Mouse (Mus musculus): ENCODE results near the gene Irs1.

Gene Irs1

DNA sequence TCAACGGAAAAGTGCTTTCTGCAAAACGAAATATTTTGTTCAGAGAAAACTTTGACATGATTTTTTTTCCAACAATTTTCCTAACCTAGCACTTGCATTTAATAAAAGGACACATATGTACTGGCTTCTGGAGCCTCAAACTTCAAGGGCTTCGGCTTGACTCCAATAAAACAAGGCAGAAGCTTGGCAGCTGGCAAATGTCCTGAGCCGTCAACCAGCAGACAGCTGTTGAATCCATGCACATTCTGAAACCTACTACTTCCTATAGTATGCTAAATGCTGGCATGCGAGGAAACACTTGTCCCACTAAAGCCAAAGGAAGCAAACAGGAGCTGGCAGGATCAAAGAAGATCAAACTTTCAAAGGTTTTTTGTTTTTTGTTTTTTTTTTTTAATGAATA is 33.8 kb downstream of the Irs1 start:
- DNase-seq (ENCODE audit: low spot score) = peak; percentile 30

DNA sequence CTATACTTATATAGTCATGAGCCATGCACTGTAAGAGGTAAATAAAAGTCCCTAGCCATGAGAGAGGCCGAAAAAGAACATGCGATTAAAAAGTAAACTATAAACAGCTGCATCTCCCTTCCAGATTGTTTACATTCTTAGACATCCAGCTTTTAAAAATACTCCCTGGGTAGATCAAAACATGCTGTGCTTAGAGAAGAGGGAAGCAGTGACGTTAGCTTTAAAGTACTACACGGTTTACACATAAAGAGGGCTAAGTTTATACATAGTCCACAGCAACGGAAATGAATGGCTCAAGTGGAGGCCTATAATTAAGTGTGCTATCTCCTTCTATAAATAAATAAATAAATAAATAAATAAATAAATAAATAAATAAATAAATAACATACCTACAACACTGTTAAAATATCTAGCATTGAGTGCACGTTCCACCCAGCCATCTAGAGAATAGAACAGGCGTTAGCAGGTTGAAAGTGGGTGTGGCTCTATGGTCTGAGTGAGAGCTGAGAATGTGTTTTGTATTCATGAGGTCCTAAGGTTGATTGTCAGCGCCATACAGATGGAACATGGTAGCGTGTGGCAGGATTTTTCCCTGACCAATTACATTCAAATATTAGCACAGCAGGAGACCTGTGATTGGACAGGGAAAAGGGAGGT is 37.3 kb downstream of the Irs1 start:
- no peak for DNase-seq (ENCODE audit: low spot score)

DNA sequence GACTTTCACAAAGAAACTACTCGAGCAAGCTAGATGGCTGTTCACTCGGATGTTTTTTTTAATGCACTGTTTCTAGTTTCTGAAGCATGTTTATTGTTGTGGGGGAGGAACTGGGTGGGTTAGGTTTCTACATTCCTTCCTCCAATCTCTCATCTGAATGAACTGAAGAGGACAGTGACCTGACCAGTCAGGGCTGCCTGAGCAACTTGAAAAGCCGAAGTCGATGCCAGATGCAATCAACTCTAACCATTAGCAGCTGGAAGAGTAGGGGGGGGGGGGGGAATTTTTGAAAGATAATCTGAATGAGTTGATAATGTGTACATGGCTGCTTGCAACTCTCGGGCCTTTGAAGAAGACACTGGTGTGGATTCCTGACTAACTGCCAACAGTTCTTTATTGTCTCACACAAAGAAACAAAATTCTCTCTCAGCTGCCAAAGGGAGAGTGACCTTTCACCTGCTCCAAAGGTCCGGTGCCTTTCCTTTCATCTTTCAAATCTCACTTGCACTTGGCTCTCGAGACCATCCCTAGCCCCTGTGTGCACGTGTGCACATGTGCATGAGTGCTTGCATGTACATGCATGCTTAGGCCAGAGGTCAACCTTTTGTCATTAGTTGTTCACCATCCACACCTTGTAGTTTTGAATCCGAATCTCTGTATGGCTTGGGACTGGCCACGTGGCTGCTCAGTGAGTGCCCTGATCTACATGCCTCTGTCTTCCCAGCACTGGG is 43.8 kb downstream of the Irs1 start:
- DNase-seq (ENCODE audit: low spot score) = no peak

DNA sequence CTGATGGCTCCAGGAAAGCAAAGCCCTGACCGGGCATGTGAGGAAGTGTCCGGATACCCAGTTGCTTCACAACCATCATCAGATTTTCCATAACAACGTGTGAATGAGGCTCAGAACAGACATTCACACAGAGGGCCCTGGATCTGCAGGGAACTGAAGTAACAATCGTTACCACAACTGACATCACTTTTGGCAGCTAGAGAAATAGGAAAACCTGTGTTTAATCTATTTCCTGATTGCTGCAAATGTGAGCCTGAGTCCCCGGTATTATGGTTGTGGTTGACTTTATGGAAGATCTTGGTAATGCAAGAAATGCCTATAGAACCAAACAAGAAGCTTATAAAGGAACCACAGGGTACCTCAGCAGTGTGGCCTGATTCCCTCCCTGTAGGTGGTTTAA is 46.2 kb downstream of the Irs1 start:
- DNase-seq (ENCODE audit: low spot score) = no peak

DNA sequence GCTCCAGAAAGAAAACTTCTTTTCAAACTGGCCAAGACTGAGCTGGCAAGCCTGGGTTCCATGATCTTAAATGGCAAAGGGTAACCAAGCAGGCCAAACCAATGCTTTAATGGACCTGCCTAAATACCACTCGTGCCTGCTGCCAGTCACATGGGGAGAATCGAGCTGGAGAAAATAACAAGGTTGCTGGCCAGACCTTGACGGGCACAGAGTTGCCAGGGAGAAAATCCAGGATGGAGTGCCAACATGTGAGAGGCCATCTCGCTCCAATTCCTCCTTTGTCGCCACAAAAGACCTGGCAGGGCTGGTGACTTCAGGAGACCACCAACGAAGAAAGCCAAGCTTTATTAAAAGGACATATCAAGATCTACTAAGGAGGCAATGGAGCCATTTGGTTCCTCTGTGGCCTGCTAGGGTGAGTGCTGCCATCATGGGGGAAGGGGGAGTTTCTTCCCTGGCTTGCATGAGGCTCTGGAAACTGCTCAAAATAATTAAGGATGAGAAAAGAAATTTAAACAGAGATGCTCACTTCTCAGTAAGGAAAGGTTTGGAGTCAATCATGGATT is 47.9 kb downstream of the Irs1 start:
- DNase-seq (ENCODE audit: low spot score) = no peak

DNA sequence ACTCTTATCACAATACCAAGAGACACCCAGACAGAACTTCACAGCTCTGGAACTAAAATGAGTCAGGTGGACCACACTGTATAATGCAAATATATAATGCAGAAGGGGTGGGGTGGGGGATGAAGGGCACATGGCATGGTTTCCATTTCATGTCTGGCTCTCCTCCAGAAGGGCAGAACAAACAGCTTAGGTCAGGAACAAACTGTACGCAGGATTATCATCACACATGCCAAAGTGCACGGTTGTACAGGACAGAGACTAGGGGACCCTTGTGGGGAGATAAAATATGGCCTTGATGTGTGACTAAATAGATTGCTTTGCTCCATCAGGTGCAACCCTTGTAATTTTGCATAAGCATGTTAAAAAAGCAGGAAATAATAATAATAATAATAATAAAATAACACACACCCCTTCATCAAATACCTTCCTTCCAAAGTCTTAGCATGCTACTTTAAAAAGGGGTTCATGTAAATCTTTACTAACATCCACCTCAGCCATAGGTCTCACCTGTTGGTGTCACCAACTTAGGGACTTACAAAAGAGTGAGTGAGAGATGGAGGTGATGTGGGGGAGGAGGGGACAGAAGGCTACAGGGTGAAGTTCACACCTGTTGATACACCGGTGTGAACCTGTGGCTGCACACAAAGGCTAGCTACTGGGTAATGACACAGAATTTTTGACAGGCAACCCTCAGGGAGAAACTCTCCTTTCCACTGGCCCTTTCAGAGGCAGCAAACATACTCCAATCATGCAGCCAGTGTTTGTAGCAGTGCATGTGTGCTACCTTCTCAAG is 51.6 kb downstream of the Irs1 start:
- no peak for DNase-seq (ENCODE audit: low spot score)

DNA sequence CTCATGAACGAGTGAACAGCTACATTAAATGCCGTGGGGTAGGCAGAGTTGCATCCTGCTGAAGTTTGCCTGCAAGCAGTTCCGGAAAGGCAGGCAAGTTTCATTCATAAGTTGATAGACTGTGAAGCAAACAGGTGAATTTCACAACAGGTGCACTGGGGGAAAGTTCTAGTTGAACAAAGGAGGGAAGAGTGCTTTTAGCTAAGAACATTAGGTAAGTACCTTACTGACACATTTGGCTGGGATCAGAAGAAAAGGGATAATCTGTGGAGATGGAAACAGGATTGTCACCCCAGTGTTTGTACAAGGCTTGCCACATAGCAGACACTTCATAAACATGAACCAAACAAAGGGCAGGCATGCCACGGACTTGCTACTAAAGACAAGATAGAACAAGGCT is 53.0 kb downstream of the Irs1 start:
- DNase-seq (ENCODE audit: low spot score) = no peak

DNA sequence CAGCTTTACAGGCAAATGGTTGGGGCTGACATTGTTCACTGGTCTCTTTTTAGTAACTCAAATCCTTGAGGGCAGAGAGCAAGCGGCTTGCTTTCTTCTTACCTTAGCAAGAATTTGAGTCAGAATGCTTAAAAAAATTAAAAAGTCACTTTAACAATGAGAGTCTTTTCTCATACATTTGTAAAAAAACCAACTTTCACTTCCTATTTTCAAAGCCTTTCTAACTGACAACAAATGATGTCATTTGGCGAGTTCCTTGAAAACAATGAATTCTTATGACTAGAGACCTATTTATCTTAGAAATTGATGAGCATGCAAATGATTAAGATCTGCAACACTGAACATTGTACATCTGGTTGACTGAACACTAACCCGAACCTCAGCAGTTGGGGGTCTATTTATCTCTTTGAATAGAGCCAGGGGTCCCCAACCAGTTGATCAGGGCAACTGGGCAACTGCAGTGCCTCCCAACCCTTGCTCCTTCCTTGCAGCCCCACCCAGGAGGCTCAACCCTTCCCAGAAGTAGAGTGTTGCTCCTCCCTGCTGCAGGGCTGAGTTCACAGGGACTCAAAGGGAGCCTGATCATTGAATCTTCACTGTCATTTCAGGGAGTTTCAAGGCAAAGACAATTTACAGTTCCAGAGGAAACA is 55.6 kb downstream of the Irs1 start:
- DNase-seq (ENCODE audit: low spot score) = no peak

DNA sequence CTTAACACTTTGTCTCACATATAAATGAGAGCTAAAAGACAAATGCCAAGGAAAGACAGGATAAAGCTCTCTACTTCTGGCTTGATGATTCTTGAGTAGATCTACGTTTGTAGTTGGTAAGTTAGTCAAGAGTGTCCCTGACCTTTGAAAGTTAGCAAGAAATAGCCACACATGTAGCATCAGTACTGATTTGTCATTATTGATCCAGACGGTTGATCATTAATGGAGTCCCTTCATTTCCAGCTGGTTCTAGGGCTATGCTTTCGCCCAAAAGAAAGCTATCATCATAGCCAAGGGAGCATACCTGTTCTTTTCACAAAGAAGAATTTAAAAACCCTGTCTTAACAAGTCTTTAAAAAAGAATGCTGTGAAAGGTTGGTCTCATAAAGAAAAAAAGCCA is 56.6 kb downstream of the Irs1 start:
- no peak for DNase-seq (ENCODE audit: low spot score)

DNA sequence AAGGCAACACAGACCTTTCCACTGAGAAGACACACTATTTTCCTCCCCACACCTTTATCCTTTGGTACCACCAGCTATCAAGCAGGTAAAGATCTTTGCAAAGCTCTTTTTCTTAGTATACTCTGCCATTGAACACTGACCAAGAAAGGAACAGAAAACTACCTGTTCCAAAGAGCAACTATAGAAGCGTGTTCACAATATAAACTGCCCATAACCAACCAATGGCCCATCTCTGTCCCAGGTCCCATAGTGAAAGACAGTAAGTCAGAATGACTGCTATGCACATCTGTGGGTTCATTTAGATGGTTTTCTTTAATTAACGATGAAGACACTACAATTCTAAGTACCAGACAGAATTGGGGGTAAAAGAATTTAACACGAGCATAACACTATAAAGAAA is 58.4 kb downstream of the Irs1 start, which contains the start of gene Gm9747:
Gene Gm9747, plus strand, starts transcription at position 301 of the 400 bp plus-strand sequence.
- no peak for DNase-seq (ENCODE audit: low spot score)

DNA sequence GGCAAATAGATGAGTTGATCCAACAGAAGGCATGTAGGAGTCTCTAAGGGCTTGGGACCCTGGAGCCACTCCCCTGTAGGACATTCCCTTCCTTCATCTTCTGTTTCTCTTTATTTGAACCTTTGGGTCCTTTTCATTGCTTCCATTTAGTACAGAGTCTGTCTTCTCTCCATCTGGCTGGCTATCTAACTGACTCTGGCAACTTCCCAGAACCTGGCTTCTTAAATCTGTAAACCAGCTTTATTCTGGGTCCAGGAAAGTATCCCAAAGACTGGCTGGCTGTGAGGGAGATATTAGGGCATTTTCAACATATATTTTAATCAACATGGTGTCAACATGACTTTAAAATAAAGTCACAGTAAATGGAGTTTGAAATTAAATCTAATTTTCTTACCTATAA is 62.4 kb downstream of the Irs1 start:
- no peak for DNase-seq (ENCODE audit: low spot score)

DNA sequence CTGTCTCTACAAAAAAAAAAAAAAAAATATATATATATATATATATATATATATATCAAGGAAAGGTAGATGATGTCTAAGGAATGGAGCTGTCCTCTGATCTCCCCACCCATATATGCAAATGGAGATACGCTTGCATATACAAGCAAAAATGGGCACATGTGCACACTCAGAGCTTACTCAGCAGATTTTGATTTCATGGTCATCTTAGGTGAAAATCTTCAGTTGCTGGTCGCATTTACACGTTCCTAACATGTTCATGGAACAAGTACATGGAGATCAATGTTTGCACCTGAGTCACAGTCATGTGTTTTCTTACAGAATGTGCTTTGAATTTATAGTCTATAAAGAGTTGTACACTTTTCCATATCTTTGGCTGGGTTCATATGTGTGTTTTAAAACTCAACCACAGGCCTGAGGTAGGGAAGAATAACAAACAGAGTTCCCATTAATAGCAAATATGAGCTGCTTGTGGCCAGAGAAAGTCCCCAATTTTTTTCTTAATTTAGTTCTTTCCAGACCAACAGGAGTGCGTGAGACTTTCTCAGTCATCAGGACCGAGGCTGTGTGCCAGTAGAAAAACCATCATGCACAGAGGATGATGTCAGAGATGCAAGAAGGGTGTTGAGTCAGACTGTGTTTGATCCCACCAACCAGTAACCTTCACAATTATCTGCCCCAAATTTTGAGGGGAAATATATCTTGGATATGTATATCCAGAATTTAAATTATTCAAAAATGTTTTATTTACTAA is 68.0 kb downstream of the Irs1 start:
- no peak for DNase-seq (ENCODE audit: low spot score)

DNA sequence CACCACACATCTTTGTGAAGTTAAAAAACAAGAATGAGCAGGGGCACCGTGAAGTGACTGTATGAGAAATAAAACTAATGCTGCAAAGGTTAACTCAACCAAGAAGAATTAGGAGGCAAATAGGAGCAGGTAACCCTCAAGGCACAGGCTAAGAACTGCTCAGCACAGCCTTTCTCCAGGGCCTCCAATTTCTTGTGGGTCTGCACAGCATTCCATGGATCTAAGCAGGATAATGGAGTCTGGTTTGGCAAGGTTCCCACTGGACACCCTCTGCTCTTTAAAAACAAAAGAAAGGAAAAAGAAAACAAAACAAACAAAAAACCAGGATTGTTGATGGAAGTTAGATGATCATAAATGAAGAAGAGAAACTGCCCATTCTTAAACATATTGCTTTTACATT is 69.8 kb downstream of the Irs1 start:
- no peak for DNase-seq (ENCODE audit: low spot score)

DNA sequence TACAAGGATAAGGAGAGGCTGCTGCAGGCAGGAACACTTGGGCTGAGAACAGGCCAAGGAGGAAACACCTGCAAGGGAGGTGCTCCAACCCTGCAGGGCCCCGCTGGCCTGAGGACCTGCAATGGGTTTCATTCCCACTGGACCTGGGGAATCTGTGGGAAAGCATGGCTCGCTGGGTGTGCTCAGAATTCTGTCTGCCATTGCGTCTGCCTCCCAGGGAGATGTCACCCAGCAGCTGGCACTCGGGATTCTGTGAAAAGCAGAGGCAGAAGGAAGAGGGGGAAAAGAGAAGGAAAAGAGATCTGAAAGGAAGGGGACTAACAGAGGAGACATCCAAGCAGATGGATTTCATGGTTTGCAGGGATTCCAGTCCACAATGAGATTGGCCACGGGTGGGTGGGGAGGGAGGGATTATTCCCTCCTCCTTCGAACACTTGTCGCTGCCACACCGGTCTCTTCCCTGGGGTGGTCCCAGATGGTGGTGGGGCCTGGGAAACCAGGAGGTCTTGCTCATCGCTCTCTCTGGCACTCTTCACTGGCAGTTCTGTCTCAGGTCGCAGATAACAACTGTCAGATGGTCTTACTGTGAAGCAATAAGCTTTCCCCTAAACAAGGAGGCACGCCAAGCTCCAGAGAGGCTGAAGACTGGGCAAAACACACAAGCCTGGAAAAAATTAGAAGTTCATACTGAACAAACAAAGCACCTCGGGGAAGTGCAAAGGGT is 70.4 kb downstream of the Irs1 start:
- DNase-seq (ENCODE audit: low spot score) = peak; percentile 14

DNA sequence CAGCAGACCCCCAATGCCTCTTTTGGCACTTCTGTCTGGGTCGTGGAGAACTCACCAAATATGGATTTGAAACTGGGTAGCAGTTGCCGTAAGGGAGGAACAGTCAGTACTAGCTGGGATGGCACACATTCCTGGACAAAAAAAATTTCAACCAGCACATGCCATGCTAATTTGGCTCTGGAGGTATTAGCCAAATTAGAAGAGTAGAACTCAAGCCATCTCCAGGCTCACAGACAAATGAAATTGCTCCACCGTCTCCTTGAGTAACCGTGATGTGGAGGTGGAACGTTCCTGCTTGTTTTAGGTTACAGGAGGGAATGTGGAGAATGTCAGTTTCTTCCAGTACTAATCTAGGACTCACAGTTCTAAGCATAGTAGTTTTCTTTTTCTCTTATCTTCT is 83.7 kb downstream of the Irs1 start:
- no peak for DNase-seq (ENCODE audit: low spot score)

DNA sequence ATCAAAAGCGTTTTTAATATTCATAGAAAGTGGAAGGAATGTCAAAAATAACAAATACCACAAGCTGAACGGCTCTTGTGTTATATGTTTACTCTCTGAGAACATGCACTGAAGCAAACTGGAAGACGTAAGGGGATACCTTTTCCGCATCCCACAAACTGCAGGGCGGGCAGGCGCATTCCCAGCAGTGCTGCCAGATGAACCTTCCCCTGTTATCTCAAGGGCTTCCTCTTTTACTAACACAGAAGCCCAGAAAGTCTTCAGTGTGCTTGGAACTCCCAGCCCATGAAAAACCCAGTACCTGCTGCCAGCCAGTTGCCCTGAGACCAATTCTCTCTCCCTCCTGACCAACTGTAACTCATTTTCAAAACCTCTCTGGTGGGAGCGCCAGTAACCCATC is 90.6 kb downstream of the Irs1 start:
- DNase-seq (ENCODE audit: low spot score) = no peak

DNA sequence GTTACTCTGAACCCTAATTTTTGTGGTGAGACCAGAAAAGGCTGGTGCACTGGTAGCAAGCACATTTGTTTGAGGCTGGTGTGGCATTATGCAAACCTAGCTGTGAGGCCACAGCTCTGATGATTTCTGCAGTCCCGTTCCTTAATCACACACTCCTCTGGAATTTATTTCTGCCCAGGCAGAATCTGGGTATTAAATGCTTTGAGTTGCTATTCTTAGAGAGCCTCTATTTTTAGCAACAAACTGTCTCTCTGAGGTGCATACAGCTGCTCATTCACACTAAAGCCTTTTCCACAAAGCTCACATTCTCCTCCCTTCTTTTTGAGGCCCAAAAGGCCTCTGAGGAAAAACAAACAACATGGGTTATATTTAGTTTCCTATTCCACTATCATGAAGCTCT is 91.3 kb downstream of the Irs1 start:
- DNase-seq (ENCODE audit: low spot score) = no peak

DNA sequence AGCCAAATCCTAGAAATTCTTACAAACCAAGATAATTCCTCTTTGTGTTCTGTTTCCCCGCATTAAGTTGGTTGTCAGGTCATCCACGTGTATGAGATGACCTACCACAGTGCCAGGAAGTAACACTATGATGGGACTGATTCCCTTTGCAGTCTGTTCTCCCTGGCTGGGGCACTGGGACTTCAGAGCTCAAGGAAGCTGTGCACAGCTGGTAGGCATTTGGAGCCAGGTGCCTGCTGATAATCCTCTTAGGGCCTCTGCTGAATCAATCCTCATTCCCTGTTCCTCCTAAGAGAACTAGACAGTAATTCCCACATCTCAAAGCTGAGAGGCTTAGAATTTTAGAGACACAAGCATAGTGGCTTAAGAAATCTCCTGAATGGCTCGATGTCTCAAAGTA is 99.6 kb downstream of the Irs1 start:
- DNase-seq (ENCODE audit: low spot score) = no peak

DNA sequence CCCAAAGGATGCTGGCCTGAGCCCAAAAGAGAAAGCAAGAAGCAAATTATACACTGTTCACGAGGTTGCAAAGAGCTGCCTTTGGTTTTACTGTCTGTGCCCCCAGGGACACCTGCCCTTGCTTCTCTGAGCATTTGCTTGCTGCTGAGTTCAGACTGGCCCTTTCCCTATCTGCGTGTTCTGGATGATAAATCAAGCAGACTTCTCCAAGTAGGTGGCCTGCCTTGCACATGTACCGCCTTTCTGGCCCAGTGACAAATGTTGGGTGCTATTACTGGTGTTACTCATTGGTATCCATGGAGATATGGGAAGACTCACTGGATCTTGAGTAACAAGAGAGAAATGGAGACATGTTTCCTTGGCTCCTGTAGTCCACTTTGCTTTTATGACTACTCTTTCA is 101.7 kb downstream of the Irs1 start:
- no peak for DNase-seq (ENCODE audit: low spot score)

DNA sequence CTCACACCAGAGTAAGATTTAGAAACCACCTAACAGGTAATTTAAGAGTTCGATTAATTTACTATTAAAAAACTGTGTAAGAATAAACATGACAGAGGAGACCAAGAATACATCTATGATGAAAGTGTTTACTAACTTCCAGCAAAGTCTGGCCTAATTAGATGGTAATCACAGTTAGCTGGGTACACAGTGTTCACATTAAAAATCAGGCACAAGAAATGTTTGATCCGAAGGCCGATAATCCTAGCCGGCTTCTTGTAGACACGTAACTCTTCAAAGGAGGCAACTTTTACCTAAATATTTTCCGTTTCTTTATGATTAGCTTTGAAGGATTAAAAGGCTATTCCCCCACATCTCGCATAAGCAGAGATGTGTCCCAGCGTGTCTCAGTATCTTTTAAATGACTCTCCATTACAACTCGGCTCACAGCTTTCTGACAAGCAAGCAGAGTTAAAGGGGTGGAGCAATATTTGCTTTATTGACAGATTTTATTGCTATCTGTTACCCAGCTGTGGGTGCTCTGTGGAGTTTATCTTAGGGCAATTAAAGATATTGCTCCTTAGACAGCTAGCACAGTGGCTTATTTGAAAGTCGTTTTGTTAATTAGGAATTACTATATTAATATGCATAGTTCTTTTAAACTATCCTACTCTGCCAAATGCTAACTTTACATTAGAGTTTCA is 102.5 kb downstream of the Irs1 start:
- DNase-seq (ENCODE audit: low spot score) = no peak

All from embryo, embryonic 10.5 days (tissue).